Mouse (Mus musculus) neural tube, embryonic 11.5 days (tissue): ENCODE measurements at regions not wholly inside any gene's neighbourhood (a gene's known extent, or its start where the extent isn't known, plus 50 kb on each side); places are given as distances from the start of the nearest gene placed in this dataset.

Source experiments
- ATAC-seq: fragments of 200-750 bp; cut with Nextera tagmentation; 2 replicates; pipeline ENCODE4 v1.8.0; 2017; ENCODE audit warnings: moderate number of reproducible peaks, mild to moderate bottlenecking, moderate TSS enrichment, moderate library complexity; ENCODE audit not compliant: insufficient read depth, low FRiP score, low TSS enrichment
- DNase-seq: peaks from one replicate; pipeline ENCODE4 v3.0.0-alpha.2; 2015; ENCODE audit warnings: low spot score
- H3K27ac ChIP-seq: fragments of 300-500 bp; sonication (generic); 2 replicates; pipeline ENCODE4 v1.5.1; 2014; ENCODE audit warnings: low read depth, mild to moderate bottlenecking, low read length
- H3K27me3 ChIP-seq: fragments of 300-500 bp; sonication (generic); 2 replicates; pipeline ENCODE4 v1.6.1; 2014; ENCODE audit warnings: mild to moderate bottlenecking, low read length, mixed read lengths; ENCODE audit not compliant: control insufficient read depth, insufficient read depth
- H3K36me3 ChIP-seq: fragments of 300-500 bp; sonication (generic); 2 replicates; pipeline ENCODE4 v1.6.1; 2014; ENCODE audit warnings: mild to moderate bottlenecking, low read length, moderate library complexity, mixed read lengths; ENCODE audit not compliant: control insufficient read depth, insufficient read depth
- H3K4me1 ChIP-seq: fragments of 300-500 bp; sonication (generic); 2 replicates; pipeline ENCODE4 v1.6.1; 2014; ENCODE audit warnings: low read length, mixed read lengths; ENCODE audit not compliant: control insufficient read depth, insufficient read depth
- H3K4me2 ChIP-seq: fragments of 300-500 bp; sonication (generic); 2 replicates; pipeline ENCODE4 v1.6.1; 2014; ENCODE audit warnings: low read depth, mild to moderate bottlenecking, moderate library complexity
- H3K4me3 ChIP-seq: fragments of 300-500 bp; sonication (generic); 2 replicates; pipeline ENCODE4 v1.5.1; 2014; ENCODE audit warnings: low read depth, low read length
- H3K9ac ChIP-seq: fragments of 300-500 bp; sonication (generic); 2 replicates; pipeline ENCODE4 v1.6.1; 2014; ENCODE audit warnings: mild to moderate bottlenecking, low read length
- H3K9me3 ChIP-seq: fragments of 300-500 bp; sonication (generic); 2 replicates; pipeline ENCODE4 v1.6.1; 2016; ENCODE audit warnings: low read length; ENCODE audit not compliant: control insufficient read depth
- WGBS: fragments of 180-500 bp; shearing (Covaris S2); extraction: QIAGEN DNeasy Blood & Tissue Kit; methylation state at CpG from one replicate; pipeline ENCODE4 v1.1.7; 2014; 5-methylcytosine and 5-hydroxymethylcytosine counted together

GRCm38 (mm10) chr7:136659930-136660329, 234.5 kb upstream of the Mgmt start:
- no peak for ATAC-seq
- H3K36me3 ChIP-seq, result no peaks in the 10 kb centered on the region

DNA sequence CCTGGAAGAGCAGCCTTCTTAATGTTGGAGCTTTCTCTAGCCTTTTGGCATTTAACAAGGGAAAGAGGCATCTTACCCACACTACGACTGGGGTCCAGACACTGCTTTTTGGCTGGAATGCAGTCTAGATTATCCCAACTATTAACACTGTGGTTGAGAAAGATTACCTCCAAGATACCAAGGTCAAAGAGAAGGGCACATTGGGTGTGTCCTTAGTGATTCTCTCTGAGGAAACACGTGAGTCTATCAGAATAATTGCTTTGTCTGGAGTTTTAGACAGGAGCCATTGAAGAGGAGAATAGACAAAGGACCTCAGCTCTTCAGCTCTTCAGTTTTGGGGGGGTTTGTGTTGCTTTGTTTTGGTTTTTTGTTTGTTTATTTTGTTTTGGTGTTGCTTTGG, 234.0 kb upstream of the Mgmt start:
- WGBS, result 84% methylated on average over 2 of the region's 2 CpGs
- Histone ChIP-seq H3K27ac (no peak overlapping the region), H3K9me3 (no peaks in the 10 kb centered on the region), H3K9ac (no peak overlapping the region), H3K4me2 (no peak overlapping the region), H3K36me3 (no peaks in the 10 kb centered on the region), H3K4me1 (no peaks in the 10 kb centered on the region), H3K4me3 (no peak overlapping the region), H3K27me3 (no peaks in the 10 kb centered on the region)
- ATAC-seq, result no peak
- DNase-seq, result no peak

More at GRCm38 (mm10) chr7:136659930-136660329, 234.5 kb upstream of the Mgmt start:
- no peak overlapping the region for H3K27ac ChIP-seq
- no peak overlapping the region for H3K4me3 ChIP-seq
- H3K9ac ChIP-seq, result no peak overlapping the region
- DNase-seq, result no peak
- no peaks in the 10 kb centered on the region for H3K9me3 ChIP-seq
- H3K4me2 ChIP-seq, result no peak overlapping the region
- H3K4me1 ChIP-seq, result no peaks in the 10 kb centered on the region
- H3K27me3 ChIP-seq, result no peaks in the 10 kb centered on the region

- H3K27ac ChIP-seq, result no peak overlapping the region
- H3K9ac ChIP-seq, result no peak overlapping the region
- 62% methylated on average over 10 of the region's 10 CpGs for WGBS
- H3K9me3 ChIP-seq, result no peaks in the 10 kb centered on the region
- no peaks in the 10 kb centered on the region for H3K27me3 ChIP-seq
- ATAC-seq (no peak), DNase-seq (no peak)
- no peaks in the 10 kb centered on the region for H3K4me1 ChIP-seq
- no peaks in the 10 kb centered on the region for H3K36me3 ChIP-seq
- no peak overlapping the region for H3K4me2 ChIP-seq
- no peak overlapping the region for H3K4me3 ChIP-seq
These were observed 229.9 kb upstream of the Mgmt start for GRCm38 (mm10) chr7:136664424-136665082.

- Histone ChIP-seq H3K27ac (no peak overlapping the region), H3K27me3 (no peaks in the 10 kb centered on the region), H3K4me1 (no peaks in the 10 kb centered on the region), H3K9ac (no peak overlapping the region), H3K36me3 (no peaks in the 10 kb centered on the region), H3K4me2 (no peak overlapping the region), H3K4me3 (no peak overlapping the region), H3K9me3 (no peaks in the 10 kb centered on the region)
- 81% methylated on average over 2 of the region's 2 CpGs for WGBS
- ATAC-seq, result no peak
- no peak for DNase-seq
These were observed 228.5 kb upstream of the Mgmt start for GRCm38 (mm10) chr7:136665901-136666300.

DNA sequence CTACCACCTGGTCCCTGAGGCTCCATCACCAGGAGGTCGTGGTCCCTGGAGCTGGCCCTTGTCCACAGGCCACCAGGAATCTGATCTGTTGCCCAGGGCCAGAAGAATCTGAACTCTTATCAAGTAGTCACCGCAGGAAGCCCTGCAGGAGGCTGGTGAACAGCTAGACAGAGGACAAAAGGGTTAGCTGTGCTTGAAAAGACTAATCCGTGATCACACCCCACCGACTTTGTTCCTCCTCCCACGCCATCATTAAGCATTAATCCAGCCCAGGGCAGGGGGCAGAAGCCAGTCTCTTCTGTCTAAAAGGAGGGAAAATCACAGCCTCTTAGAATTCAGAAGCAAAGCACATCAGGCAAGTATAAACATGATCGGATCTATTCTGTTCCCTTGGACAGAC, 227.7 kb upstream of the Mgmt start:
- H3K27ac ChIP-seq, result no peak overlapping the region
- H3K9ac ChIP-seq, result no peak overlapping the region
- DNase-seq (no peak), ATAC-seq (no peak)
- no peak overlapping the region for H3K4me2 ChIP-seq
- H3K4me1 ChIP-seq, result no peaks in the 10 kb centered on the region
- no peak overlapping the region for H3K4me3 ChIP-seq
- H3K27me3 ChIP-seq, result no peaks in the 10 kb centered on the region
- H3K36me3 ChIP-seq, result no peaks in the 10 kb centered on the region
- H3K9me3 ChIP-seq, result no peaks in the 10 kb centered on the region
- WGBS, result 7% methylated on average over 6 of the region's 6 CpGs

DNA sequence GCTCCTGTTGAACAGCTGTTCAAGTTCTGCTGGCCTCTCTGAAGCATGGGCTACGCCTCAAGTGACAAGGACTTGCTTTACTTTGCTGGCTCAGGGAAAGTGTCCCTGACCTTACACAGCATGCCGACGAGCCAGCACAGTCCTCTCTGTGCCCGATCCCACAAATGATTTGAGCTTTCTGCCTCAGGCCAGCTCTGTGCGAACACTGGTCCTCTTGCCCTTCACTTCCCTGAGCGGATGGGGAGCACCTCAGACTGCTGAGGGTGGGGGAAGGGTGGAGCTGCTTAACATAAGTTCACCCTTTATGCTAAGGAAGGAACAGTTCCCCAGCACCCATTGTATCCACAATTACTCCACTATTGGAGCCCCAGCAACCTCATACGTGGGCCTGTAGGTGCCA, 223.7 kb upstream of the Mgmt start:
- 73% methylated on average over 7 of the region's 7 CpGs for WGBS

GRCm38 (mm10) chr7:136674159-136674558, 220.3 kb upstream of the Mgmt start:
- H3K36me3 ChIP-seq, result no peaks in the 10 kb centered on the region
- H3K4me3 ChIP-seq, result no peak overlapping the region
- peaks cover 5% of the 10 kb centered on the region; the same call in 1 of the 2 replicates for H3K4me1 ChIP-seq
- DNase-seq (no peak), ATAC-seq (no peak)
- no peaks in the 10 kb centered on the region for H3K27me3 ChIP-seq
- 33% methylated on average over 5 of the region's 5 CpGs for WGBS
- no peak overlapping the region for H3K27ac ChIP-seq
- H3K9ac ChIP-seq, result no peak overlapping the region
- H3K9me3 ChIP-seq, result no peaks in the 10 kb centered on the region
- no peak overlapping the region for H3K4me2 ChIP-seq

More for the DNA sequence above, 223.7 kb upstream of the Mgmt start:
- Histone ChIP-seq H3K9ac (no peak overlapping the region), H3K27ac (no peak overlapping the region), H3K27me3 (no peaks in the 10 kb centered on the region), H3K4me3 (no peak overlapping the region), H3K9me3 (no peaks in the 10 kb centered on the region), H3K4me1 (no peaks in the 10 kb centered on the region), H3K4me2 (no peak overlapping the region), H3K36me3 (no peaks in the 10 kb centered on the region)
- DNase-seq (no peak), ATAC-seq (no peak)

GRCm38 (mm10) chr7:136675041-136675440, 219.4 kb upstream of the Mgmt start:
- DNase-seq, result no peak
- H3K27me3 ChIP-seq, result no peaks in the 10 kb centered on the region

GRCm38 (mm10) chr7:136676104-136676503, 218.3 kb upstream of the Mgmt start:
- Histone ChIP-seq H3K9me3 (no peaks in the 10 kb centered on the region), H3K4me1 (peaks cover 5% of the 10 kb centered on the region; the same call in 1 of the 2 replicates), H3K9ac (no peak overlapping the region), H3K27ac (no peak overlapping the region), H3K27me3 (no peaks in the 10 kb centered on the region), H3K4me3 (no peak overlapping the region), H3K36me3 (no peaks in the 10 kb centered on the region), H3K4me2 (no peak overlapping the region)
- ATAC-seq (no peak), DNase-seq (no peak)
- 30% methylated on average over 6 of the region's 6 CpGs for WGBS

More at GRCm38 (mm10) chr7:136675041-136675440, 219.4 kb upstream of the Mgmt start:
- Histone ChIP-seq H3K9me3 (no peaks in the 10 kb centered on the region), H3K36me3 (no peaks in the 10 kb centered on the region), H3K9ac (no peak overlapping the region), H3K4me3 (no peak overlapping the region), H3K4me2 (no peak overlapping the region), H3K27ac (no peak overlapping the region), H3K4me1 (peaks cover 5% of the 10 kb centered on the region; the same call in 1 of the 2 replicates)
- no peak for ATAC-seq
- 40% methylated on average over 5 of the region's 5 CpGs for WGBS
